Mouse (Mus musculus) liver, adult 2 months (tissue): ENCODE results near the gene Dnajb5.

ENCODE experiments used
- CTCF ChIP-seq: fragments of 200-500 bp; IDR thresholded peaks from 2 replicates; pipeline ENCODE4 v1.5.1; 2011; ENCODE audit warnings: low read depth, low read length, control low read depth
- POLR2A ChIP-seq: fragments of 200-500 bp; IDR thresholded peaks from 2 replicates; pipeline ENCODE4 v1.6.1; 2011; ENCODE audit warnings: low read length, control low read depth; ENCODE audit not compliant: insufficient read depth; ENCODE audit errors: extremely low read depth

DNA sequence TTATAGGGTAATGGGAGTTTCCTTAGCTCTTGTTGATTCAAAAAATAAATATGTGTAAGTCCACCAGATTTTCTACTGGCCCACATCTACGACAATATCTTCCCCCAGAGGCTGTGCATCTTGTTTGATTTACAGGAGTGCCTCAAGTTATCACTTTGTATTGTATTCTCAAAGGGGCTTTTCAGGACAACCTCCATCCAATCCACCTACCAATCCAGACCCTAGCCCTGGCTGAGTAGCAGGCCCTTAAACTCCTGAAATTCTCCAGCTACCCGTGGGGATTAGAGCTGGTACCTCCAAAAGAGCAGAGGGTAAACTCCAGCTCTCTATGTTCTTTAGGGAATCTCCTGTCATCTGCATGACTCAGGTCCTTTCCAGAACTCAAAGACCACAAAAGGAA is 48.4 kb downstream of the Dnajb5 start:
- TF ChIP-seq POLR2A (no peak), CTCF (no peak)
